Mouse (Mus musculus): ENCODE measurements at regions not wholly inside any gene's neighbourhood (a gene's known extent, or its start where the extent isn't known, plus 50 kb on each side); places are given as distances from the start of the nearest gene placed in this dataset.

DNA sequence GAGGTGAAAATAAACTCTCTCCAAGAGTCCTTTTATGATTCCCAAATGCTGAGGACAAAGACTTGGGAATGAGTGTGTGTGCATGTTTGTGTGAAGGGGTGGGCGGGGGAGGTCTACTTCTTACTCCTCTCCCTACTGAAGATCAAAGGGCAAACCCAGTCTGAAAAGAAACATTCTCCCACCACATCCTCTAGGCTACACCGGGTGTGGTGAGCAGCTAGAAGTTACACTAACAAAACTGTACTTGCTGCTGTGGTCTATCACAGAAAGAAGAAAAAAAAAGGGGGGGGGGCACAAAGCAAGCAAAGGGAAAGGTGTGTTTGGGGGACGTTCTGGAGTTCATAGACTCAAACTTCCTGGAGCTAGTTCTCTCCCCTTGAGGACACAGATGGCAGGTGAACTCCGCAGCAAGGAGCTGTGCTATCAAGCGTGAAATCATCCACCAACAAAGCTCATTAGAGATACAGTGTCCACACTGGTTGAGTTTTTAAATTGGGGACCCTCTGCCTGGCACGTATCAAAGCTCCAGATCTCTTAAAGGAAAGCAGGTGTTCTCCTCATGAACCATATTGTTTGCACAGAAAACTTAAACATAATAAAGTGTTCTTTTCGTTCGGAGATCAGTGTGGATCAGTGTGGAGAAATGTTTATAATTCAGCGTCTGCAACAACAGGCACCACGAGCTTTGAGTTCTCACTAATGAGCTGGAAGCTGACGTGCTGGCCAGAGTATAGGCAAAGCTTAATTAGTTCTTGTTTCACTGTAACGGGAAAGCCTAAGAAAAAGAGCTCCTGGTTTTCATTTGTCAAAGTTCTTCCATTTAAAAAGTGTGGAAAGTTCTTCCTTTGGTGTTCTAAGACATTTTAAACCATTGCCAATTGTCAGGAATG lies 280.7 kb upstream of the Htr2a start:
- no peak for DNase-seq (ENCODE audit: low spot score in 2 of 2)

DNA sequence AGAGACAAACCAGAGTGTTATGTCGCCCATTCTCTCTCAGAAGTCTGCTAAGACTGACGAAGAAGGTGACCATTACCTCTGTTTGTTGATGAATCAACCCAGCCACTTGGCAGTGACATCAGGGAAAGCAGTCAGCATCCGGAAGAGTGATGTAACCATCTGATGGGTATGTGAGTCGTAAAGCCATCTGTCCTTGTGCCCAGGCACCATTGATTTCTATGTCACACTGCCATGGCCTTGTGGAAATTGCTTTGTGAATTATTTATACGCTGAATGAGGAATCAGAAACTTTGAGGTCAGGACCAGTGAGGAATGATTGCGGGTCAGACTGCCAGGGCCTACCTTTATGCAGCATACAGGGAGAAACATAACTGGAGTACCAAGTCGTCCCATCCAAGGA lies 256.2 kb upstream of the Htr2a start:
- no peak for DNase-seq (ENCODE audit: low spot score in 2 of 2)

DNA sequence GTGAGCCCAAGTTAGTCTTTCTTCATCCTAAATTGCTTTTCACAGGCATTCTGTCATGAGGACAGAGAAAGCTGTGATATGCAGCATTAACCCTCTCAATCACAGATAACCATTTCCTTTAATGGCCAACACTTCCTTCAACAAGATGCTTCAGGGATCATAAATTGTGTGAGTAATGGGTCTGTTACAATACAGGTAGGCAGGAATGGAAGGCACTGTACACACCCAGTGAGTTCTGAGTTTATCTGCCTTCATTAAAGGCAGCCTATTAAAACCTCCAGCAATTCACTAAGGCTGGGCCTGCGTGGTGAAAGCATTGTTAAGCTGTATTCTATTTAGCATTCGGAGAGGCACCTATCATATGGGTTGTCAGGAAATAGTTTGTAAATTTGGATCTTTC lies 248.2 kb upstream of the Htr2a start:
- no peak for DNase-seq (ENCODE audit: low spot score in 2 of 2)

DNA sequence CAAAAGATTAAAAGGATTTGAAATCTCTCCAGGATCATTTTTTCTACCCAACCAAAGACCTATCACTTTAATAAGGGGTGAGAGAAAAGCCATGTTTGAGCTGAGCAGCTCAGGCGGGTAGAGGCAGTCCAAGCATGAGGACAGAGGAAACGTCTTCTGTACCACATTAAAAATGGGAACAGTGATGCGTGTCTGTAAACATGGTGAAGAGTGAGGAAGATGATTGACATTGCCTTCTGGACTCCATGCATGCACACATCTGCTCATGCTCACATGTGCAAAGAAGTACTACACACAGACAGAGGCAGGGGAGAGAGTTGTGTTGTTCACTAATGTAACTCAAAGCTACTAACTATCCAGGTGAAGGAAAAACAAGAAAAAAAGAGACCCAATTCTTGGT lies 243.4 kb upstream of the Htr2a start:
- DNase-seq (ENCODE audit: low spot score in 2 of 2), result no peak

DNA sequence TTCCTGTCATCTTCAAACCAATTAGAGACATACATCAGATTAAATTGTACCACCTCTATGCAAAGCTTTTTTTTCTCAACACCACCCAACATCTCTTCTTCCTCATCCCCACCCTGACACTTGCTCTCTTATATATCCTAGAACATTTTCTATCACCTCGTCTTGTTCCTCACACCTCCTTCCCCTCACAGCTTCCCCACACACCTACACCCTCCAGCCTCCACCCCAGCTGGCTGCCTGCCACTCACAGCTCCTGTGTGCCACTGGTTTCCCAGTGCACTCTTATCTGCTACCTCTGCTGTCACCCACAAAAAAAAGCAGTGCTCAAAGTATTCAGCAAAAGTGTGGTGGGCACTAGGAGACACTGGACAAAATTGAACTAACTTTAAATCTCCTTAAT lies 231.2 kb upstream of the Htr2a start:
- no peak for DNase-seq (ENCODE audit: low spot score in 2 of 2)

DNA sequence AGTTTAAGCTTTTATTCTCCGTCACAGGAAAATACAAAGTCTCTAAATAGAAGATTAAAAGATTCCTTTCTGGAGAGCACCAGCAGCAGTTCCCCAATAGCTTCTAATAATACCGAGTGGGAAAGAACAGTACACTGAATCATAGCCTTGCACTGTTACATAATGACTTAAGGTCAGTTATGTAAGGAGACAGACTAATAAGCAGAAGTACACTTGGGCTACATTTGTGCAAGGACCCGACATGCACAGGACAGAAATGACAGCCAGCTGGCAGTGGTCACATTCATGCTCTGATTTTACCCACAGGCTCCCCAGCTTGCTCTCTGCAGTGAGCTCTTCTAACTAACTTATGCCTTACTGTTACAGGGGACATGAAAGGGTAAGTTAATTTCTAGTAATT lies 212.4 kb upstream of the Htr2a start:
- DNase-seq (ENCODE audit: low spot score in 2 of 2), result peak; percentile 61 to 64

DNA sequence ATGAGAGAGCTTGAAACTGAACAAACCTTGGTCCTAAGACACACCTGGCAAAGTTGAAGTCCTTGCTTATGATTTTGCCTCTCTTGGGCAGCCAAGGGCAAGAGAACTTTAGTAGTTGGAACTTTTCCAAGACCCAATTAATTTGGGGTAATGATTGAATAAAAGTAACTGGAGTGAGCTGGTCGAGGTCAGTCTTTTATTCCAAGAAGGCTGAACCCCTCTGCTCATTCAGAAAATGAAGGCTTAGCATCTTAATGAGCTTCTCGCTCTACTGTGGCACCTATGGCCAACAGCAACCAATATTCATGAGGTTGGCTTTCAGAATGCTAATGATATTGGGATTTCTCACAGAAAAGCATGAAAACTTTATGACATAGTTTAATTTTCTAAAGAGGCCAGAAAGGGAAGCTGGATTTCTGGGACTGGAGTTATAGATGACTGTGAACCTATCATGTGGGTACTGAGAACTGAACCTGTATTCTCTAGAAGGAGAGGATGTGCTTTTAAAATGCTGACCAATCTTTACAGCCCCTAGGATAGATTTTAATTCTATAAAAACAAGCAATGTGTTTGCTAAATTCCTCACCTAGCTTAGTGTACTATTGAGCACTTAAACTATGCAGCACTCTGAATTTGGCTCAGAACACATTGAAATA lies 176.5 kb upstream of the Htr2a start:
- DNase-seq (ENCODE audit: low spot score in 2 of 2), result no peak

DNA sequence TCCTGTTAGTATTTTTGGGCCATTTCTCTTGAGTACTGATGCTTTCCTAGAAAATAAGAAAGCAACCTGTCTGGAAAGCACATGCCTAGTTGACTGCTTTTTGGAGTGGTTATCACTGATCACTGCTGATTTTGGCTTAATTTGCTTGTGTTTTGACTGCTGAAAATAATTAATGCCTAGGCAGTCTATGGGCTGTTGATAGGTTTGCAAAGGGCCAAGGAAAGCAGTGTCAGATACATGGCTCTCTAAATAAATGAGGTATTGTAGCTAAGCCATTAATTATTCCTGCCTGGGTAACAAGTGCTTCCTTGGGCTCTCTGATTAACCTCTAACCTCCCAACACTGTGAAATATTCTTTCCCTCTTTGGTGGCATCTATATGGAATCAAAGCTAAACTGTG lies 145.1 kb upstream of the Htr2a start:
- no peak for DNase-seq (ENCODE audit: low spot score in 2 of 2)

DNA sequence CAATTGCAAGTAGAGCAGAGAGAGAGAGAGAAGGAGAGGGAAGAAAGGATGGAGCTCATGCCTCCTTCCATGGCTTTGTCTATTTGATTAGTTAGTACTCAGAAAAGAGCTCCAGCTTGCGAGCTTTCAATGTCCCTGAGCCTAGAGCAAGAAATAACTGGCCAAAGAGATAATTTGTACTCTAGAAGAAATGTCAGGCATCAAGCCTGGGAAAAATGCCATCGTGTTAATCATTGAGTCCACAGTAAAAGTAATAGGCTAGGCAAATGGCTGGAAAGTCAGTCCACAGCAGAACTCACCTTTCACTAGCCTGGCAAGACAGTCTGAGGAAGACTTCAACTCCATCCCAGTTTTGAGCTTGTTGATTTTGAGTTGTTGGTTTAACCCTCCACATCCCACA lies 129.1 kb upstream of the Htr2a start:
- DNase-seq (ENCODE audit: low spot score in 2 of 2), result no peak

DNA sequence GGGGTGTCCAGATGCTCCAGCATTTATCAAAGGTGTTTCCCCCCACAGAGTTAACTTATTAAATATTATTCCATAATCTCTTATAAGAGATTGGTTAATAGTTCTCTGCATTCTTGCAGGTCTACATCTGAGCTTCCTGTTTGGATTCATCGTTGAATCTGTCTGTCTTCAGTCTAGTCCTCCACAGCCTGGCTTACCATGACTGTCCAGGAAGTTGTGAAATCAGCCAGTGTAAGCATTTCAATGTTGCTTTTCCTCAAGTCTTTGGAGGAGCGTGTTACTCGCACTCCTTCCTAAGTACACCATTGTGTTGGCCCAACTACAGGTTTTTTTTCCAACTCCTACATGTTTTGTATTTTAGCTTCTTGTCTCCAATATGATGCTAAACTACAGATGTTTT lies 124.2 kb upstream of the Htr2a start:
- DNase-seq (ENCODE audit: low spot score in 2 of 2), result no peak

DNA sequence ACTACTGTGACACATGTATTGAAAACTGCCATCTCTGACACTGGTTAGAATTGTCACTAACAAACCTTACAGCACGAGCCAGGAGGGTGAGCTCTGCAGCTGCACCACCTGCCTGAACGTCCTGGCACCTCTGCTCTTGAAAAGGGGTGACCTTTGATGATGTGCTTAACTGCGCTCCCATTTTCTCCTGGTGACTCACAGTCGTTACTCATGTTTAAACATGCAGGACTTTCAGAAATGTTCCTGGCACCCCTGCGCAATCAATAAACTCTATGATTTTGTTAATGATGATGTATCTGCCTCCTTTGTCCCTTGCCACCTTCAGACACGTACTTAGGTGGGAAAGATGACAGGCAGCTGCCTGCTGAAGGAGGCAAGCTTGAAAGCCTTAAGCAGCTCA lies 121.1 kb upstream of the Htr2a start:
- DNase-seq (ENCODE audit: low spot score in 2 of 2), result no peak

DNA sequence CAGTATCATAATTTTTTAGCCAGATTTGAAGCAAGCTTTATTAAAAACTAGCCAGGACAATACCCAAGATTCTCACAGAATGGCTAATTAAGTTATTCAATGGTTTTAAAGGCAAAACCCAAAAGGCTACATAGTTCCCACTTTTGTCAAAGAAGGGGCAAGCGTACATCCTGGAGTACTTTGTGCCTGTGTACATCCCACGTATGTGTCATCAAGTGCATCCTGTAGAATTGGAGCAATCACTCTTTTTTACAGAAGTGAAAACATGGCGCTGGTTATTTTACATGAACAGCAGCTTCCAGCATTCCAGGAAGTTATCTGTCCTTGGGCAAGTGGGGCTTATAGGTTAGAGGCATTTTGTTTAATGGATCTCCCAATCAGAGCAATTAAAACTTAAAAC lies 119.0 kb upstream of the Htr2a start:
- DNase-seq (ENCODE audit: low spot score in 2 of 2), result no peak

DNA sequence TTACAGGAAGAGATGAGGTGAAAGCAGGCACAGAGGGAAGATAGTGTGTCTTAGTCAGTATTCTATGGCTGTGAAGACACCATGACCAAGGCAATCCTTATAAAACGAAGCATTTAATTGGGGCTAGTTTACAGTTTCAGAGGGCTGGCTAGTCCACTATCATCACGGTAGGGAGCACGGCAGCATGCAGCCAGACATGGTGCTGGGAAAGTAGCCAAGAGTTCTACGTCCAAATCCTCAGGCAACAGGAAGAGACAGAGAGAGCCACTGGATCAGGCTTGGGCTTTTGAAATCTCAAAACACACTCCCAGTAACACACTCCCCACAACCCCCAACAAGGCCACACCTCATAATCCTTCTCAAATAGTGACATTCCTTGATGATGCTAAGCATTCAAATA lies 113.4 kb upstream of the Htr2a start:
- DNase-seq (ENCODE audit: low spot score in 2 of 2), result no peak

DNA sequence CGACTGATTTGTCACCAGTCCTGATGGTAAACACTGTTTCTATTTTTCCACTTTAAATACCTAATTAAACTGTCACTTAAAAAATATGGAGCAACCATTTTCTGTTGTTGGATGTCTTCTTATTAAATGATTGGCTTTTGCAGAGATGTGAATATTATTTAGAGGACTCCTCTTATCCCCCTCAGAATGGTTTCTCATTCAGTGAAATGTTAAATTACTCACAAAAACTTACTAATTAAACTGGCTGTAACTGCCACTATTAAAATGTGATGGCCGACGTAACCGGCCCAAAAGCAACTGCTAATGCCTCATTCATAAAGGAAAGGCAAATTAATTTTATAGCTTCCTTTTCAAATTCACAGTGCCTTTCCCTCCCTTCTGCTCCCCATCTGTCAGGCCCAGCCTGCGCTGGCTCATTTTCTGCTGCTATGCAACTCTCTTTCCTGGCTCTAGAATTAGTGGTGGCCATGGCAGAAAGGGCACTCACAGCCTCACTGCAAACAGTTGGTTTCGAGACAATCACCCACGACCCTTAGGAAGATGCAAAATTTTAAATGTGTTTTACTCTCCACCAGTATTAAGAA lies 111.2 kb upstream of the Htr2a start:
- no peak for DNase-seq (ENCODE audit: low spot score in 2 of 2)

DNA sequence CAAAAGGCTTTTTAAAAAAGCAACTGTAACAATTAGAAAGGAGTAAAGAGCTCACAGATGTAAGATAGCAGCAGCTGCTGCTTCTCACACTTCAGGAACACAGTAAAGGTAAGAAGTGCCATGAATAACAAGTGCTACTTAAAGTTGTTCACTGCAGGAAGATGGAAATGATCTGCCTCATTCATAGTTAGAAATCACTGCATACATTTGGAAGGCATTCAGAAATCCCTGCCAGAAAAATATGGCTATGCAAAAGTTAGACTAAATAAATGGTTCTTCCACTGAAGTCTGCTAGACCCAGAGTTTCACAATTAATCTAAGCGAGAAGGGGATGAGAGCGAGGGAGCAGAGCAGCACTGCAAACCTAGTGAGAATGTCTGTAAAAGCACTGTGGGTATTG lies 102.5 kb upstream of the Htr2a start:
- no peak for DNase-seq (ENCODE audit: low spot score in 2 of 2)

DNA sequence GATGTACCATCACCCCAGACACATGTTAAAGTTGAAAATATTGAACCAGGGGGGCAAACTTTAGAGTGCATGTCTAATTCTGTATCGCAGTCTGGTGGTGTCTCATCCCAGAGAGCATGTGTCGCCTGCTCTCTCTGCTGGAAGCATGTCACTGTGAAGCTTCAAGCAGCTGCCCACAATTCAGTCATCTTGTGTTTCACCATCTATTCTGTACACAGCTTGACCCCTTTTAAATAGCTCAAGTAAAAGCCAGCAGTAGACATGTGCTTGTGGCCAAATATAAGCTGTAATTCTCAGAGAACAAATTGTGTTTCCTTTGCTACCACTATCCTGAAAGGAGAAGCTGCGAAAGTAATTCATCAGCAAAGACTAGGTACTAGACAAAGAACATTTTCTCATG lies 96.6 kb upstream of the Htr2a start:
- no peak for DNase-seq (ENCODE audit: low spot score in 2 of 2)

DNA sequence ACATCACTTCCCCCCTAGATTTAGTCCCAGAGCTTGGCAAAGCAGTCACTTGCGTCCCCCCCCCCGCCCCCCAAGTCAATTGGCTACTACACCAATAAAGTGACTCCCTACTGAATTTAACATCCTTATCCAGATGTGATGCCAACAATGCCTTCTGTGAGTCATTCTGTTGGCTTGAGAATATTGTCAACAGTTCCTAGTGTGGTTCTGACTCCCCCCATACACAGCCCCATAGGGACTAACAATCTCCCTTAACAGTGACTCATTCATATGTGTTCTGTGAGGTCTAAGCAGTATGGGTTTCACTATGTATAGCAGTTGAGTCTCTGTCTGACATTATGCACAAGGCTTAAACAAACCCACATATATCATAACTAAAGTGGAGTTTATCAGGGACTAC lies 89.5 kb upstream of the Htr2a start:
- no peak for DNase-seq (ENCODE audit: low spot score in 2 of 2)

DNA sequence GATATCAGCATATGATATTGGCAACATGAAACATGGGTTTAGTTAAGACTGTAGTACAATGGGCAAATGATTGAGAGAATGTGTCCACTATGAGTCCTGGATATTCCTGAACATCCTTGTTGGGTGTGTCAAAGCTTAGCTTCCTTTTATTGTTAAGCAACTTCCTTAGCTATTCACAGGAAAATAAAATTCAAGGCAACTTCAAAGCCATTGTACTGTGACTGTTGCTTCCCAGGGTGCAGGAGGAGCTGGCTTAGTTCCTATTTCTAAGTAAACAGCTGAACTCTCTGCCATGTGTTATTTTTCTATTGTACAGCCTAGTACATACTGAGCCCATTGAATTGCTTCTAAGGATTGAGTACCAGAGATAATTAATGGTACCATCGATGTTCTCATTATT lies 87.0 kb upstream of the Htr2a start:
- peak; percentile 43 to 82 for DNase-seq (ENCODE audit: low spot score in 2 of 2)

DNA sequence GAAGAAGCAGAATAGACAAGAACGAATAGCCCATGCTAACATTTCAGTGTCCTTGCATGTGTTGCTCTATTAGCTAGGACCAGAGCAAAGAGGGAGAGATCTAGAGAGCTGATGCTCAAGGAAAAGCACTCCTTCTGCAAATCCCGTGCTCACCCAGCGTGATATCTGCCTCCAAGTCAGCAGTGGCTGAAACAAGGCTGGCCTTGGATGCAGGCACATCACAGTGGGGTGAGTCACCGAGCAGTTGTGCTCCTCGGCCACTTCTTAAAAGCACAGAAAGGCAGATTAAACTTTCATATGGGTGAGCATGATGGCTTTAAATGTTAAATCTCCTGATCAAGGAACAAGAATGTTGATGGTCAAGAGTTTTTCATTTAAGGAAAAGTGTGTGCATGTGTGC lies 82.3 kb upstream of the Htr2a start:
- DNase-seq (ENCODE audit: low spot score in 2 of 2), result no peak
